Mouse (Mus musculus) lung, embryonic 16.5 days (tissue): ENCODE measurements around the gene Rtl9. TPM values are rescaled to one million over a fixed set of nuclear protein-coding genes. Genes with fewer than 3 reads are reported as not detected.

Experiments
- ATAC-seq: fragments of 200-750 bp; cut with Nextera tagmentation; 2 replicates; pipeline ENCODE4 v1.8.0; 2017; ENCODE audit warnings: low read depth, mild to moderate bottlenecking, moderate library complexity
- H3K27ac ChIP-seq: fragments of 300-500 bp; sonication (generic); 2 replicates; pipeline ENCODE4 v1.5.1; 2014; ENCODE audit warnings: mild to moderate bottlenecking, control low read depth, low read length
- H3K27me3 ChIP-seq: fragments of 300-500 bp; sonication (generic); 2 replicates; pipeline ENCODE4 v1.6.1; 2014; ENCODE audit warnings: low read depth, low read length, mixed read lengths; ENCODE audit not compliant: control insufficient read depth, insufficient read depth
- H3K36me3 ChIP-seq: fragments of 300-500 bp; sonication (generic); 2 replicates; pipeline ENCODE4 v1.6.1; 2014; ENCODE audit warnings: low read length; ENCODE audit not compliant: control insufficient read depth, insufficient read depth
- H3K4me1 ChIP-seq: fragments of 300-500 bp; sonication (generic); replicated peaks from 2 replicates; pipeline ENCODE4 v1.6.1; 2014; ENCODE audit warnings: low read length, mixed read lengths; ENCODE audit not compliant: control insufficient read depth, insufficient read depth
- H3K4me2 ChIP-seq: fragments of 300-500 bp; sonication (generic); 2 replicates; pipeline ENCODE4 v1.6.1; 2014; ENCODE audit warnings: low read depth, low read length, control low read depth
- H3K4me3 ChIP-seq: fragments of 300-500 bp; sonication (generic); 2 replicates; pipeline ENCODE4 v1.5.1; 2014; ENCODE audit warnings: mild to moderate bottlenecking, low read length, control low read depth
- H3K9ac ChIP-seq: fragments of 300-500 bp; sonication (generic); 2 replicates; pipeline ENCODE4 v1.6.1; 2014; ENCODE audit warnings: low read length, control low read depth
- H3K9me3 ChIP-seq: fragments of 300-500 bp; sonication (generic); 2 replicates; pipeline ENCODE4 v1.6.1; 2016; ENCODE audit warnings: low read length; ENCODE audit not compliant: control insufficient read depth
- WGBS: fragments of 180-500 bp; shearing (Covaris S2); extraction: QIAGEN DNeasy Blood & Tissue Kit; methylation state at CpG from one replicate; pipeline ENCODE4 v1.1.7; 2014; 5-methylcytosine and 5-hydroxymethylcytosine counted together
- polyA plus RNA-seq: library from polyadenylated mRNA; unstranded; fragments of >200 nt; fragmentation: Nextera tagmentation; extraction: Ambion mirVana; gene quantifications from 2 replicates; pipeline ENCODE4 v1.2.1, GENCODE M21; 2015

The Rtl9 gene
- polyA plus RNA-seq, 1 experiment from 2014 or later = 0.34 TPM

DNA sequence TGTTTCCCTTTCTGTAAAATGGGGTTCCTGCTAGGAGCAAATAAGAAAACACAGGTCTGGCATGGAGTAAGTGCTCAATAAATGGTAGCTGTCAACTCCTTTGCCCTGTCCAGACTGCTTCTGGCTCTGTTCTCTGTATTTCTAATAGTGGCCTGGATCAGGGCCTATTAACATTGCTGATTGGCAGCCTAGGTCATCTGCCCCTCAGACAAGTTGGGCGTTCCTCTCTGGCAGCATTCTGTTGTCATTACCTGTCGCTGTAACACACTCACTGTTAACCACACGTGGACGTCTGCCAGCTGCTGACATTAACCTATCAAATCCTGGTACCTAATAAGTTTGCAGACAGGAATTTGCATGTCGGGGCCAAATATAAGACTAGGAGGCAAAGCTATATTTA lies 31.8 kb upstream of the Rtl9 start:
- WGBS = 49% methylated on average over 5 of the region's 5 CpGs

DNA sequence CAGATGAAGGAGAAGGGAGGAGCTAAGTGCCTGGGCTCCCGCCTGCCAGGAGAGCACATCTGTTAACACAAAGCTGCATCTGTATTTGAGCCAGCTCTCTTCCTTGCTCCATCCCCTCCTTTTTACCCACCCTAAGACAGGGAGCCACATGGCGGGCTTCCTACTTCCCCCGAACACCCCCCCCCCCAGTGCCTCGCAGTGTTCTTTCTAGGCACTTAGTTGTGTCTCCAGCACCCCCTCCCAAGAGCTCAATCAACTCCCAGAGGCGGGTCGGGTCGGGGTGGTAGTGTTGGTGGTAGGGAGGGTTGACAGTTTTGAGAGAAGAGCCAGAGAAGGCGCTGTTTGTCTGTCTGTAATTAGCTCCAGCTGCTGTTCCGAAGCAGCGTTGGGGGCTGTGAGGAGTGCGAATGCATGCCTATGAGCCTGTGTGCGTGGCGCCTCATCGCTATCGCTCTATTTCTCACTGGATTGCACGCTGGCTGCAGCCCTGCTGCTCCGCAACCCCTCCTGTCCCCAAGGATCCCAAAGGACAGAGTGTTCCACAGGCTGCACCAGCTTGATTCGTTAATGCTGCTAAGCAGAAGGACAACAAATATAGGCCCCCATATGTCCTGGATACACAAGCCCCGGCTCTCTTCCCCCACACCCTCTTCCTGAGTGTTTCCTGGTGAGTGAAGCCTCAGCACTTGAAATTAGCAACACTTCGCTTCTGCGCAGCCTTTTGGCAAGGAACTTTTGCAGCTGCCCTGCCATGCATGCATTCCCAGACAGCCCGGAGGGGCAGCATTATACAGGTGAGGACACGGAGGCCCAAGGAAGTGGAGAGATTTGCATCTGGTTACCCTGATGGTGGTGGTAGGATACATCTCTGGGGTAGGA lies 18.7 kb upstream of the Rtl9 start:
- Histone ChIP-seq H3K4me2 (peak overlapping the region; percentile 54), H3K4me1 (peaks cover 6% of the 10 kb centered on the region; the same call in 1 of the 2 replicates), H3K36me3 (no peaks in the 10 kb centered on the region), H3K9me3 (no peaks in the 10 kb centered on the region), H3K27me3 (no peaks in the 10 kb centered on the region; the same call in none of the 2 replicates), H3K9ac (peak overlapping the region; percentile 41), H3K27ac (no peak overlapping the region), H3K4me3 (peak overlapping the region; percentile 30)
- peak; percentile 88 for ATAC-seq
- WGBS = 20% methylated on average over 22 of the region's 23 CpGs

More for the DNA sequence above, 31.8 kb upstream of the Rtl9 start:
- Histone ChIP-seq H3K27me3 (no peaks in the 10 kb centered on the region), H3K4me3 (no peak overlapping the region), H3K9me3 (no peaks in the 10 kb centered on the region), H3K4me2 (no peak overlapping the region), H3K36me3 (no peaks in the 10 kb centered on the region), H3K4me1 (0 out of 2 replicates have a peak, but pooled peaks cover 3% of the 10 kb centered on the region), H3K9ac (no peak overlapping the region), H3K27ac (no peak overlapping the region)
- ATAC-seq = no peak

- H3K4me3 ChIP-seq = no peak overlapping the region
- no peak overlapping the region for H3K4me2 ChIP-seq
- ATAC-seq = peak; percentile 30; the same call in 1 of the 2 replicates
- H3K4me1 ChIP-seq = peaks cover 6% of the 10 kb centered on the region; the same call in 1 of the 2 replicates
- H3K27ac ChIP-seq = no peak overlapping the region
- WGBS = 9% methylated on average over 1 of the region's 1 CpGs
- no peaks in the 10 kb centered on the region; the same call in none of the 2 replicates for H3K27me3 ChIP-seq
- H3K9ac ChIP-seq = no peak overlapping the region
- H3K36me3 ChIP-seq = no peaks in the 10 kb centered on the region
- H3K9me3 ChIP-seq = no peaks in the 10 kb centered on the region
Measured at GRCm38 (mm10) chrX:143082732-143083131, 16.7 kb upstream of the Rtl9 start.

- Histone ChIP-seq H3K4me3 (no peak overlapping the region), H3K36me3 (no peaks in the 10 kb centered on the region), H3K9ac (no peak overlapping the region), H3K27ac (no peak overlapping the region), H3K9me3 (no peaks in the 10 kb centered on the region), H3K4me1 (no peaks in the 10 kb centered on the region), H3K27me3 (no peaks in the 10 kb centered on the region; the same call in 1 of the 2 replicates), H3K4me2 (no peak overlapping the region)
- WGBS = 84% methylated on average over 5 of the region's 7 CpGs
- no peak for ATAC-seq
Measured at GRCm38 (mm10) chrX:143088225-143088624, 11.2 kb upstream of the Rtl9 start.

GRCm38 (mm10) chrX:143090904-143091588 lies 8.3 kb upstream of the Rtl9 start:
- no peaks in the 10 kb centered on the region for H3K36me3 ChIP-seq
- peaks cover 5% of the 10 kb centered on the region; the same call in 1 of the 2 replicates for H3K27me3 ChIP-seq
- WGBS = 57% methylated on average over 6 of the region's 6 CpGs
- no peaks in the 10 kb centered on the region for H3K9me3 ChIP-seq
- H3K9ac ChIP-seq = no peak overlapping the region
- no peak for ATAC-seq
- H3K4me2 ChIP-seq = no peak overlapping the region
- no peaks in the 10 kb centered on the region for H3K4me1 ChIP-seq
- H3K4me3 ChIP-seq = no peak overlapping the region
- H3K27ac ChIP-seq = no peak overlapping the region

DNA sequence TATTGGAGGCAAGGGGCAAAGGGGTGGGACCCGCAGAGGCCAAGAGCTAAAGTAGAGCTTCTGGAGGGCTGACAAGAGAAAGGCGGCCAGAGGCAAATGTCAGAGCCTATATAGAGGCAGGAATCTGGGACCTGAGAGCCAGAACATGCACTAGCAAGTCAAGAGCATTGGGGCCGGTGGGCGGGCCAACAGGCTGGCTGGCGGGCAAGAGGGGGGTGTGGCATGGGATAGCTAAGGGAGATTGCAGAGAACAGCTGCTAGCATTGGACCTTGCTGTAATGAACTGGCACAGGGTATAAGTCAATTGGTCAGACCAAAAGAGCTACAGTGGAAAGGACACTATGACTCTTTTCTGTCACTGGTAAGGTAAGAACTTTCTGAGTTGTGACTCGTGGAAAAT lies 1.8 kb upstream of the Rtl9 start:
- Histone ChIP-seq H3K4me2 (no peak overlapping the region), H3K9ac (no peak overlapping the region), H3K36me3 (no peaks in the 10 kb centered on the region), H3K4me3 (no peak overlapping the region), H3K27ac (no peak overlapping the region), H3K4me1 (no peaks in the 10 kb centered on the region), H3K27me3 (peaks cover 5% of the 10 kb centered on the region; the same call in 1 of the 2 replicates), H3K9me3 (no peaks in the 10 kb centered on the region)
- 67% methylated on average over 6 of the region's 6 CpGs for WGBS
- ATAC-seq = no peak

DNA sequence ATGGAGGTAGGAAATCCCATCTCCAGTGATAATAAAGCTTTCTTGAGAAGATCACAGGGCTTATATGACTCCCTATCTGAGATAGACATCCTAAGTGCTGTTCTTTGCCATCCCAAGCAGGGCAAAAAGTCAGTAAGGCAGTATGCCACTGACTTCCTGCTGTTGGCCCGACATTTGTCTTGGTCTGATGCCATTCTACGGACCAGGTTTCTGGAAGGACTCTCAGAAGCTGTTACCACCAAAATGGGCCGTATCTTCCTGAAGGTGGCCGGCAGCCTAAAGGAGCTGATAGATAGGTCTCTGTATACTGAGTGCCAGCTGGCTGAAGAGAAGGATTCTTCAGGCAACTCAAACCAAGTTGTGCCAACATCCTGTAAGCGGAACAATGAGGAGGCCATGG lies 3.8 kb downstream of the Rtl9 start:
- Histone ChIP-seq H3K9me3 (no peaks in the 10 kb centered on the region), H3K27me3 (no peaks in the 10 kb centered on the region), H3K4me1 (no peaks in the 10 kb centered on the region), H3K36me3 (no peaks in the 10 kb centered on the region), H3K27ac (no peak overlapping the region), H3K9ac (no peak overlapping the region), H3K4me3 (no peak overlapping the region), H3K4me2 (no peak overlapping the region)
- 91% methylated on average over 5 of the region's 5 CpGs for WGBS
- no peak for ATAC-seq

DNA sequence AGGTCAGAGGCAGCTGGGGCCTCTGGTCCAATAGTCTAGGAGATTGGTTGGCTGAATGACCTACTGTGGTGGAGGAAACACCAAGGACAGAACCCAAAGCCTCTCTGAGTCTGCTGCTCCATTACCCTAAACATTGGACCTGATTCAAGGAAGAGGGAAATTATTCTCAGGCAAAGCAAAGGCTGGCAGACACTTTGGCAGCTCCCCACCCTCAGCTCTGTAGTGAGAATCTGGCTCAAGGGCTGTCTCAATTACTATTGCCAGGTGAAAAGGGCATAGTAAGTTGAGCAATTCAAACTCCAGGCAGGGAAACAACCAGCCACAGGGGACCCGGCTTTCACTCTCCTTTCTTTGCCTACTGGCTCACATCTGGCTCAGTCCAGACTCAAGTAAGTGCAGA lies 6.5 kb downstream of the Rtl9 start:
- no peak overlapping the region for H3K4me2 ChIP-seq
- no peak overlapping the region for H3K9ac ChIP-seq
- 83% methylated on average over 1 of the region's 1 CpGs for WGBS
- no peak for ATAC-seq
- no peak overlapping the region for H3K4me3 ChIP-seq
- H3K27me3 ChIP-seq = no peaks in the 10 kb centered on the region; the same call in 1 of the 2 replicates
- no peaks in the 10 kb centered on the region for H3K4me1 ChIP-seq
- H3K27ac ChIP-seq = no peak overlapping the region
- H3K36me3 ChIP-seq = no peaks in the 10 kb centered on the region
- no peaks in the 10 kb centered on the region for H3K9me3 ChIP-seq

DNA sequence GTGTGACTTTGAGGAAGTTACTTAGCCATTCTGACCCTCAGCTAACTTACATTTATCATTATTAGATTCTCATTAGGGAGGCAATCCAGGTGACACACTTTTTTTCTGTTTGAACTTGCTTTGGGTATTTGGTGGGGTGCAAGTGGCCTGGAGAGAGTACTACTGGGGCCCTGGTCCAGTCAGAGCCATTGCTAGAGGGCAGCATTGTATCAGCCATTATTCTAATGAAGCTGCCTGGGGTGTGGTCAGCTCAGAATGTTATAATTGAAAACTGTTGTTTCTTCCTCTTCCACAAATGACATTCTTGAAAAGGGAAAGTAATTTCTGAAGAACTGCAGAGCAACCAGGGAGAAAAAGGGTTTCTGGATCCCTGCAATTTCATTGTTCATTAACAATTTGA lies 13.2 kb downstream of the Rtl9 start:
- Histone ChIP-seq H3K27ac (no peak overlapping the region), H3K4me1 (no peaks in the 10 kb centered on the region), H3K27me3 (no peaks in the 10 kb centered on the region; the same call in 1 of the 2 replicates), H3K36me3 (no peaks in the 10 kb centered on the region), H3K4me3 (no peak overlapping the region), H3K9me3 (no peaks in the 10 kb centered on the region), H3K4me2 (no peak overlapping the region), H3K9ac (no peak overlapping the region)
- ATAC-seq = no peak
